In genomic region chr3:154817732-154818131, GRCm38 (mm10) we compare ENCODE assay signal across 9 mouse cellular contexts.
DNase-seq lines count a peak whose midpoint lies in the region; ATAC-seq and TF ChIP-seq lines count a peak whose summit lies in the region.
"Had no signal": no experiment of that assay in that cellular context is flagged by ENCODE, and none has a peak within 500 bp of the region (broad histone marks: within the 10 kb centered on the region; RNA-seq: fewer than 3 reads in every experiment).

No protein-coding gene starts in this region.

- TF ChIP-seq POLR2A in bone marrow, adult 2 months (IDR thresholded peaks at IDR 0.05; ENCODE audit: borderline replicate concordance, control insufficient read depth, low read depth, low read length) = no peak
- no peak for TF ChIP-seq POLR2A in small intestine, adult 2 months (IDR thresholded peaks at IDR 0.05; ENCODE audit: low read depth, low read length)

- peak; percentile 22 to 73 for DNase-seq in heart, adult 18-20 months
- no peak for DNase-seq in heart, embryonic 10.5 days (ENCODE audit: low spot score)
- peak; percentile 75 for DNase-seq in hindbrain, embryonic 10.5 days (ENCODE audit: low spot score)
- peak; percentile 80 to 84 for DNase-seq in layer of hippocampus, postnatal 14 days (ENCODE audit: low spot score in 2 of 2)

- H3K27me3 ChIP-seq in heart, embryonic 10.5 days (ENCODE audit: insufficient read depth, poor library complexity, severe bottlenecking) = no peaks in the 10 kb centered on the region
- peaks cover 4% of the 10 kb centered on the region for H3K27me3 ChIP-seq in embryonic facial prominence, embryonic 13.5 days
- H3K27me3 ChIP-seq in hindbrain, embryonic 10.5 days (ENCODE audit: insufficient read depth, poor library complexity, severe bottlenecking) = no peaks in the 10 kb centered on the region
- H3K27me3 ChIP-seq in small intestine, adult 2 months (ENCODE audit: control insufficient read depth, insufficient read depth, low read length) = no peaks in the 10 kb centered on the region
- H3K27me3 ChIP-seq: lung, embryonic 15.5 days had no signal

- H3K9ac ChIP-seq in embryonic facial prominence, embryonic 13.5 days = no peak overlapping the region
- H3K9ac ChIP-seq: lung, embryonic 15.5 days had no signal

- no peaks in the 10 kb centered on the region for H3K9me3 ChIP-seq in heart, embryonic 10.5 days
- no peaks in the 10 kb centered on the region for H3K9me3 ChIP-seq in embryonic facial prominence, embryonic 13.5 days
- H3K9me3 ChIP-seq in hindbrain, embryonic 10.5 days = no peaks in the 10 kb centered on the region
- H3K9me3 ChIP-seq: lung, embryonic 15.5 days had no signal

- 3% methylated on average over 7 of the region's 7 CpGs for WGBS in heart, embryonic 10.5 days
- WGBS in bone marrow, adult 2 months = 6% methylated on average over 7 of the region's 7 CpGs
- 4% methylated on average over 7 of the region's 7 CpGs for WGBS in embryonic facial prominence, embryonic 13.5 days
- 5% methylated on average over 7 of the region's 7 CpGs for WGBS in hindbrain, embryonic 10.5 days
- 8% methylated on average over 7 of the region's 7 CpGs for WGBS in small intestine, adult 2 months

- ATAC-seq in embryonic facial prominence, embryonic 13.5 days (ENCODE audit: insufficient number of reproducible peaks, insufficient read depth, low FRiP score, low TSS enrichment, low read depth) = no peak
- ATAC-seq in megakaryocyte-erythroid progenitor cell, adult 5-6 weeks (replicated peaks; ENCODE audit: low FRiP score, low TSS enrichment, poor library complexity, severe bottlenecking) = peak; percentile 94

- TF ChIP-seq CTCF in bone marrow, adult 2 months (IDR thresholded peaks at IDR 0.05; ENCODE audit: control insufficient read depth, insufficient read depth, low read length) = peak; percentile 30; the same call in 1 of the 2 replicates
- peak; percentile 87 for TF ChIP-seq CTCF in small intestine, adult 2 months (IDR thresholded peaks at IDR 0.05; ENCODE audit: extremely low read depth, insufficient read length, insufficient replicate concordance, low read depth, low read length)

- no peak overlapping the region for H3K4me3 ChIP-seq in heart, embryonic 10.5 days
- no peak overlapping the region for H3K4me3 ChIP-seq in bone marrow, adult 2 months (replicated peaks; ENCODE audit: control insufficient read depth, low read depth, low read length)
- no peak overlapping the region for H3K4me3 ChIP-seq in embryonic facial prominence, embryonic 13.5 days
- H3K4me3 ChIP-seq in hindbrain, embryonic 10.5 days = peak overlapping the region; percentile 36
- H3K4me3 ChIP-seq in small intestine, adult 2 months (ENCODE audit: low read depth, low read length) = no peak overlapping the region
- H3K4me3 ChIP-seq: lung, embryonic 15.5 days had no signal

- no peaks in the 10 kb centered on the region for H3K36me3 ChIP-seq in heart, embryonic 10.5 days
- no peaks in the 10 kb centered on the region for H3K36me3 ChIP-seq in embryonic facial prominence, embryonic 13.5 days
- no peaks in the 10 kb centered on the region for H3K36me3 ChIP-seq in hindbrain, embryonic 10.5 days
- H3K36me3 ChIP-seq in small intestine, adult 2 months (ENCODE audit: control insufficient read depth, insufficient read depth, low read length) = no peaks in the 10 kb centered on the region
- H3K36me3 ChIP-seq: lung, embryonic 15.5 days had no signal

- peaks cover 8% of the 10 kb centered on the region; the same call in 1 of the 2 replicates for H3K4me1 ChIP-seq in heart, embryonic 10.5 days
- no peaks in the 10 kb centered on the region for H3K4me1 ChIP-seq in bone marrow, adult 2 months (ENCODE audit: control insufficient read depth, insufficient read depth, low read length)
- peaks cover 11% of the 10 kb centered on the region; the same call in 1 of the 2 replicates for H3K4me1 ChIP-seq in embryonic facial prominence, embryonic 13.5 days
- peaks cover 26% of the 10 kb centered on the region for H3K4me1 ChIP-seq in hindbrain, embryonic 10.5 days (replicated peaks)
- no peaks in the 10 kb centered on the region for H3K4me1 ChIP-seq in small intestine, adult 2 months (ENCODE audit: control insufficient read depth, insufficient read depth, insufficient read length, low read length)
- H3K4me1 ChIP-seq: lung, embryonic 15.5 days had no signal

- peak overlapping the region; percentile 5; the same call in 1 of the 2 replicates for H3K4me2 ChIP-seq in embryonic facial prominence, embryonic 13.5 days
- H3K4me2 ChIP-seq: lung, embryonic 15.5 days had no signal

- H3K27ac ChIP-seq in heart, embryonic 10.5 days = no peak overlapping the region
- no peak overlapping the region for H3K27ac ChIP-seq in bone marrow, adult 2 months (ENCODE audit: control insufficient read depth, insufficient read depth, low read depth, low read length, poor library complexity)
- H3K27ac ChIP-seq in embryonic facial prominence, embryonic 13.5 days = no peak overlapping the region
- H3K27ac ChIP-seq in hindbrain, embryonic 10.5 days = peak overlapping the region; percentile 74
- no peak overlapping the region for H3K27ac ChIP-seq in small intestine, adult 2 months (ENCODE audit: insufficient read depth, low read depth, low read length)
- H3K27ac ChIP-seq: lung, embryonic 15.5 days had no signal
